ENCODE assay signal across 8 mouse cellular contexts in genomic region chr5:75043011-75043445, GRCm38 (mm10). TPM values are rescaled to one million over a fixed set of nuclear protein-coding genes. Genes with fewer than 3 reads are reported as not detected.
A peak's percentile ranks its signal among the peaks of the same experiment; 100 is the strongest.
DNase-seq lines count a peak whose midpoint lies in the region; ATAC-seq and TF ChIP-seq lines count a peak whose summit lies in the region.

No protein-coding gene starts in this region.

- no peak for TF ChIP-seq CTCF in heart, postnatal 0 days (IDR thresholded peaks at IDR 0.05; ENCODE audit: low read depth)

- peaks cover 17% of the 10 kb centered on the region; the same call in 1 of the 2 replicates for H3K4me1 ChIP-seq in kidney, embryonic 14.5 days (ENCODE audit: control insufficient read depth, insufficient read depth, low read length)
- peaks cover 13% of the 10 kb centered on the region for H3K4me1 ChIP-seq in heart, postnatal 0 days (ENCODE audit: control insufficient read depth, insufficient read depth)

- TF ChIP-seq EP300 in heart, postnatal 0 days (IDR thresholded peaks at IDR 0.05; ENCODE audit: low read depth), result no peak

- peak overlapping the region; percentile 82 for H3K4me2 ChIP-seq in kidney, embryonic 14.5 days (replicated peaks; ENCODE audit: low read depth, low read length)
- H3K4me2 ChIP-seq in heart, postnatal 0 days (ENCODE audit: low read depth, low read length), result peak overlapping the region; percentile 81

- no peaks in the 10 kb centered on the region for H3K9me3 ChIP-seq in kidney, embryonic 14.5 days (ENCODE audit: control insufficient read depth, low read length)
- 0 out of 2 replicates have a peak, but pooled peaks cover 4% of the 10 kb centered on the region for H3K9me3 ChIP-seq in heart, postnatal 0 days (replicated peaks; ENCODE audit: control insufficient read depth, low read length)

- no peak for DNase-seq in kidney, postnatal 14 days
- no peak for DNase-seq in heart, postnatal 0 days (ENCODE audit: low spot score)
- DNase-seq in right cerebral cortex, postnatal 25 days, result no peak
- no peak for DNase-seq in cerebellum, adult 11 months
- DNase-seq in gastrocnemius, postnatal 25 days, result no peak

- H3K36me3 ChIP-seq in kidney, embryonic 14.5 days (ENCODE audit: control insufficient read depth, insufficient read depth, low read length), result no peaks in the 10 kb centered on the region
- H3K36me3 ChIP-seq in heart, postnatal 0 days (replicated peaks; ENCODE audit: control insufficient read depth, insufficient read depth, low read length), result no peaks in the 10 kb centered on the region
- no peaks in the 10 kb centered on the region for H3K36me3 ChIP-seq in macrophage (ENCODE audit: inconsistent target)

- peak overlapping the region; percentile 99 for H3K4me3 ChIP-seq in kidney, embryonic 14.5 days (ENCODE audit: low read length)
- H3K4me3 ChIP-seq in heart, postnatal 0 days (ENCODE audit: low read depth, low read length), result peak overlapping the region; percentile 98
- H3K4me3 ChIP-seq in macrophage (ENCODE audit: inconsistent target), result peak overlapping the region; percentile 77

- H3K79me2 ChIP-seq in macrophage (ENCODE audit: inconsistent target), result peaks cover 60% of the 10 kb centered on the region

- no peak overlapping the region for H3K27ac ChIP-seq in kidney, embryonic 14.5 days (ENCODE audit: low read depth, low read length)
- peak overlapping the region; percentile 95; the same call in 1 of the 2 replicates for H3K27ac ChIP-seq in heart, postnatal 0 days (ENCODE audit: low read depth)
- H3K27ac ChIP-seq in macrophage, result peak overlapping the region; percentile 38; the same call in 1 of the 2 replicates

- 42% methylated on average over 9 of the region's 9 CpGs for WGBS in kidney, embryonic 14.5 days
- 13% methylated on average over 9 of the region's 9 CpGs for WGBS in heart, postnatal 0 days
- WGBS in macrophage (ENCODE audit: missing documents), result 17% methylated on average over 8 of the region's 9 CpGs

- H3K27me3 ChIP-seq in kidney, embryonic 14.5 days (ENCODE audit: control insufficient read depth, insufficient read depth, low read length), result no peaks in the 10 kb centered on the region
- H3K27me3 ChIP-seq in heart, postnatal 0 days (ENCODE audit: control insufficient read depth, insufficient read depth, low read length), result no peaks in the 10 kb centered on the region

- no peak for ATAC-seq in kidney, embryonic 14.5 days (ENCODE audit: low FRiP score, low TSS enrichment)
- peak; percentile 19 for ATAC-seq in activated CD4-positive, CD25-positive, alpha-beta regulatory T cell, adult 4 months
- no peak for ATAC-seq in heart, postnatal 0 days (ENCODE audit: insufficient read depth, low read depth)

- H3K9ac ChIP-seq in kidney, embryonic 14.5 days (ENCODE audit: low read depth, low read length), result peak overlapping the region; percentile 99; the same call in 1 of the 2 replicates
- H3K9ac ChIP-seq in heart, postnatal 0 days (replicated peaks; ENCODE audit: low read depth, low read length), result peak overlapping the region; percentile 99

RNA-seq across cellular contexts. Expression of gene Chic2, which starts 1.5 kb away (rescaled TPM):
- 40.4 and 51.8 TPM in 2 replicates for polyA plus RNA-seq in kidney, embryonic 14.5 days (2014; fragmentation: Nextera tagmentation; extraction: Ambion mirVana)
- polyA plus RNA-seq in activated CD4-positive, CD25-positive, alpha-beta regulatory T cell, adult 4 months (2017; shearing (Covaris generic)), result 1 to 10 TPM; 6.0 to 8.1 TPM
- 18.4 and 28.5 TPM in 2 replicates for total RNA-seq in heart, postnatal 0 days (2014; rRNA removed; ENCODE audit: low replicate concordance)
- polyA plus RNA-seq in heart, postnatal 0 days (2015; fragmentation: Nextera tagmentation; extraction: Ambion mirVana), result 27.4 and 28.5 TPM in 2 replicates
- 10 to 100 TPM; 22.9 to 93.8 (median 41.2) TPM for total RNA-seq in macrophage (2018; cell fraction: chromatin; rRNA removed)
- total RNA-seq in macrophage (2018; cell fraction: cytosol; rRNA removed), result 10 to 100 TPM; 27.0 to 75.6 (median 34.8) TPM
- total RNA-seq in macrophage (2018; cell fraction: nucleus; rRNA removed), result 10 to 100 TPM; 19.3 to 56.6 (median 31.3) TPM
- 24.2 to 29.9 TPM (median 27.2 TPM) in 3 replicates for polyA plus RNA-seq in macrophage (2018)
- total RNA-seq in gastrocnemius, postnatal 25 days (2021), result 10 to 100 TPM; 13.6 to 14.3 TPM

RNA-seq across cellular contexts. Expression of gene Gsx2, which starts 32.4 kb away (rescaled TPM):
- not detected in 2 replicates for polyA plus RNA-seq in kidney, embryonic 14.5 days (2014; fragmentation: Nextera tagmentation; extraction: Ambion mirVana)
- polyA plus RNA-seq in activated CD4-positive, CD25-positive, alpha-beta regulatory T cell, adult 4 months (2017; shearing (Covaris generic)), result not detected
- not detected in 2 replicates for total RNA-seq in heart, postnatal 0 days (2014; rRNA removed; ENCODE audit: low replicate concordance)
- polyA plus RNA-seq in heart, postnatal 0 days (2015; fragmentation: Nextera tagmentation; extraction: Ambion mirVana), result not detected in 2 replicates
- not detected for total RNA-seq in macrophage (2018; cell fraction: chromatin; rRNA removed)
- not detected for total RNA-seq in macrophage (2018; cell fraction: cytosol; rRNA removed)
- not detected for total RNA-seq in macrophage (2018; cell fraction: nucleus; rRNA removed)
- not detected in 3 replicates for polyA plus RNA-seq in macrophage (2018)
- total RNA-seq in gastrocnemius, postnatal 25 days (2021), result not detected
